Mouse (Mus musculus): ENCODE measurements around the gene Wars.
A peak's percentile ranks its signal among the peaks of the same experiment; 100 is the strongest.

Wars gene

GRCm38 (mm10) chr12:108893715-108894431 is at the start of gene Wars:
Wars (minus strand) TSS chr12:108894174.
- peak; percentile 94 for DNase-seq

- DNase-seq: no peak
Measured at GRCm38 (mm10) chr12:108942203-108942923, 48.4 kb upstream of the Wars start.

DNA sequence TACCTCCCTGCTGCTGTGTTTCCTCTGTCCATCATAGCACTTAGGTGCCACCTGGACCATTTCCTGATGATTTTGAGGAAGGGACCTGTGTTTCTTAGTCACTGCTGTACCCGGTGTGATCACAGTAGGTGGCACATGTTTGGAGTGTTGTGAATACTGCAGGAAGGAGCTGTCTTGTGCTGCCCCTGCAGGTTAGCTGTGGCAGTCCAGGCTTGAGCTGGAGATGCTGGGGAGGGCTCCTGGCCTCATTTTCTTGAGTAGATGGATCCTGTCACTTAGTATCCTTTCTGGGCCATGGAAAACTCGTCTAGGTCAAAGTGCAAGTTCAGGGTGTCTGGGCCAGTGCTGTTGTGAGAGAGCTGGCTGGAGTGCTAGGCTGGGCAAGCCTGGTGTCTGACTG is 47.3 kb upstream of the Wars start:
- DNase-seq: no peak

DNA sequence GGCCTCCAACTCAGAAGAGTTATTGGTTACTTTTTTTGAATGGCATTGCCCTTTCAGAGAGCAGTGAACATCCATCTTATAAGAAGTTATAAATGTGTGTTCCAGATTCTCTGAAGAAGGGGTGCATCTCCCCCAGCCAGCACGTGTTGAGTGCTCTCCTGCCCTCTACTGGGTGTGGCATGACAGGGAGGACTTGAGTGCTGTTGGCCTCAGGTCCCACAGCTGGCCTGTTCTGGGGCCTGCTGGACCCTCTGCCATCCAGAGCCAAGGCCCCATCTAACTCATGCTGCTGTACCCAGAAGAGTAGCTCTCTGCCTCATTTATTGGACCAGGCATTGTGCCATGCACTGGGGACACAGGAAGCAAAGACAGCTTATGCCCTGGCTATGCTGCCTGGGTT is 46.3 kb upstream of the Wars start:
- DNase-seq: no peak

- DNase-seq: no peak
Measured at GRCm38 (mm10) chr12:108939317-108939716, 45.3 kb upstream of the Wars start.

- DNase-seq: no peak
Measured at GRCm38 (mm10) chr12:108938844-108939243, 44.9 kb upstream of the Wars start.

DNA sequence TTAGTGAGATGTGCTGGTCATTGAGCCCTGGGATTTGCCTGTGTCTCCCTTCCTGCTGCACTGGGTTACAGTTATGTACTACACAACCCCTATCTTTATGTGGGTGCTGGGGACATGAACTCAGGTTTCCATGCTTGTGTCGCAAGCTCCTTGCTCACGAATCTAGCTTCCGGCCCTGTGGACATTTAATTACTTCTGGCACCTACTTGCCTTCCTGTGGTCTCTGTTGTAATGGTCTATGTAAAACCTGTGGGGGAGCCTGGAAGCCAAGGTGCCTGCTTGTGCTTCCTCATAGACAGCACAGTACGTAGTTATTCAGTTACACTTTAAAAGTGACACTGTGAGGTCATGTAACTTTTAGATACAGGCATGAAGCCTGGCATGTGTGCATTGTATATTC is 43.5 kb upstream of the Wars start:
- no peak for DNase-seq

DNA sequence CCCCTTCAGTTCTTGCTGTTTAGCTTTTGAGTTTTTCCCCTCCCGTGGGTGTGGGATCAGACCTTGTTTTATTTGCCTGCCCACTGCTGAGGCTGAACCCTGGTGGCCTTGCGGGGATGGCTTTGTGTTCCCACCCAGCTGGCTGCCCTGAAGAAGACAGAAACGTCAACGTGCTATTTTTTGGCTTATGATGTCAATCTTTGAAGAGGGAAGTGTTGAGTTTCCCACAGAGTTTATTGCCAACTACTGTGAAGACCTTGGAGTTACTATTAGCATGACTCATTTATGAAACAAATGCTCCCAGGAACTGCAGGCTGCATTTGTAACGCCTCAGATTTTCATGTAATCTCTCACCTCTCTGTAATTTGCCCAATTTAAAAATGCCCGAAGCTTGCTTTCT is 42.9 kb upstream of the Wars start:
- no peak for DNase-seq

GRCm38 (mm10) chr12:108934231-108934630 is 40.3 kb upstream of the Wars start:
- DNase-seq: no peak

- DNase-seq: no peak
Measured at GRCm38 (mm10) chr12:108932113-108932512, 38.1 kb upstream of the Wars start.

DNA sequence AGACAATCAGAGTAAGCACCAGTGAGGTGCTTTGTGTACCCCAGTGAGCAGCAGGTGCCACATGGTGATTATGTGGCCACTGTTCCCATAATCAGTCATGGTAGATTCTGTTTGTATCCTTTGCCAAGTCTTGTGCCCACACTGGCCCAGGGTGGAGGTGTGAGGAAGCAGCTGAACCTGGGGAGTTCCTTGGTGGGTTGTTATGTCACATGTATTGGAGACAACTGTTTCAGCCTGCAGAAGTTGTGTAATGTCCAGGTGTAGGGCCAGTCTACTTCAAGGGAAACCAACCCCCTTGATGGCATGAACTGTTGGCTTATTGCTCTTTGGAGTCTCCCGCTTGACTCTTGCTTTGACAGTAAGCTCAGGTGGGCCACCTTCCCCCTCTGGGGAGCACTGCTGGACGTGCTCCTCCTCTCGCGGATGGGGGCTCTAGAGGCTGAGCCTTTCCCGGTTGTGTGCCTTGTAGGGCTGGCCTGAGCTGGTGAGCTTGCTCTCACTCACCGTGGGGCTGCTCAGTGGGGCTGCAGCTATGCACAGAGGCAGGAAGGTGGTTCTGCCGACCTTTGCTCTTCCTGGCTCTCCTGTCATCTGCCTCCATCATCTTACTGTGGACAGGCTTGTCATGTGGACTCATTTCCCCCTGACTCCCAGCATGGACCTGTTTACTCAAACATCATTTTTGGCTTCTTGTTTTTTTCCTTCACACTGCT is 37.5 kb upstream of the Wars start:
- no peak for DNase-seq

- no peak for DNase-seq
Measured at GRCm38 (mm10) chr12:108929475-108929874, 35.5 kb upstream of the Wars start.

DNA sequence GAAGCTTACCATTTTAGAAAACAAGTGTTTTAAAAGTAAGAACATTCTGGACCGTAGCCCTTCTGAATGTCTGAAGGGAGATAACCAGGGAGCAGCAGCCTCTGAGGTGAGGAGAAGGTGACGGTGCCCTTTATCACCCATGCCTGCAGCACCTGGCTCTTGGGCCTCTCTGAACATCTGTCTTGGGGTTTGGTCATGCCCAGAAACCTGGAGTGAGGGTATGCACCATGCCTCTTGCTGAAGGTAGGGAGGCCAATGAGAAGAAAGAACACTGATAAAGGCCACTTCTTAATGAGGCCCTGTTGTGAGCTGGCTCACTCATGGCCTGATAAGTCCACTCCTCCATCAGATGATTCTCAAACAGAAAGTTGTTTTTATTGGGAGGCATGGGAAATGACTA is 34.3 kb upstream of the Wars start:
- DNase-seq: no peak

DNA sequence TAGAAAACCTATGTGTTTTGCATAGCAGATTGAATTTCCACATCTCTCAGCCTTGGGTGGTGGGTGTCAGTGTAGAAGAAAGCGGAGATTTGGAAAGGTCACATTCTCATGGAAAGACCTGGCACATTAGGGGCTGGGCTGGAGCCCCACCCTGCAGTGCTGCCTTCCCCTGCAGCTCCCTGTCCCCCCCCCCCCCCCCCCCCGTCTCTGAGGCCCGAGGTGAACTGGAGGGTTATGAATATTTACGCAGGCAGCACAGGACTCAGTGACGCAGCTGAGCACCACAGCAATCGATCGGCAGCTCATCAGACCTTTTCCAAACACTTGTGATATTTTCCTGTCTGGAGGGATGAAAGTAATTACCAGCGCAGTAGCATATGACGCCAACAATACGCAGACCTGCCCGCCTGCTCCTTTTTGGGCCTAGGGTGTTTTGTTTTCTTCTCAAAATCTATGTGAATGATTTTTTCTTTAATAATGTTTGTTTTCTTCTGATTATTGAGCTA is 32.7 kb upstream of the Wars start:
- no peak for DNase-seq

GRCm38 (mm10) chr12:108918753-108919152 is 24.8 kb upstream of the Wars start:
- no peak for DNase-seq

- DNase-seq: no peak
Measured at GRCm38 (mm10) chr12:108917509-108917908, 23.5 kb upstream of the Wars start.

DNA sequence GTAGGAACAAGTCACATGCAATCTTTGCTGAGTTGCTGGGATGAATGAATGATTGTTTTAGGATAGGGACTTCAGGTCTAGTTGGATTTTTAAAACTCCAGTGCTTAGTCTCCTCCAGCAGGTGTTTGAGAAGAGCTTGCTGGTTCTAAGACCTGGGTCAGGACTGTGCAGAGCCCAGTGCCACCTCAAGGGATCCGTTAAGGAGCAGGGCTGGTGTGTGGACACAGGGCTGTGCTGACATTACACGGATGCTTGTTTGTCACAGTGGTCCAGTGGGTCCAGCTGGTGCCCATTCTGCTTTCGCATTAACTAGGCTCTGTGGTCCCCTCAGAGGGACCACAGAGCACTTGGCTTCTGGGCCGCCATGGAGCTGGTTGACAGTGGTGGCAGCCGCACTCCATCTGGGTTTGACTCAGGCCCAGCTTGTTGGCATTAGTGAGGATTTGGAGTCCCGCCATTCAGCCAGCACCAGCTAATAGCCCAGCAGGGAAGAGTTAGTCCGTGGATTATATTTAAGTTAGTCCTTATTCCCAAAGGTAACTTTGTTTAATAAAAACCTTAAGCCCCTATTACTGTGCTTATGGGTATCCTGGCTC is 22.6 kb upstream of the Wars start:
- DNase-seq: peak; percentile 25

DNA sequence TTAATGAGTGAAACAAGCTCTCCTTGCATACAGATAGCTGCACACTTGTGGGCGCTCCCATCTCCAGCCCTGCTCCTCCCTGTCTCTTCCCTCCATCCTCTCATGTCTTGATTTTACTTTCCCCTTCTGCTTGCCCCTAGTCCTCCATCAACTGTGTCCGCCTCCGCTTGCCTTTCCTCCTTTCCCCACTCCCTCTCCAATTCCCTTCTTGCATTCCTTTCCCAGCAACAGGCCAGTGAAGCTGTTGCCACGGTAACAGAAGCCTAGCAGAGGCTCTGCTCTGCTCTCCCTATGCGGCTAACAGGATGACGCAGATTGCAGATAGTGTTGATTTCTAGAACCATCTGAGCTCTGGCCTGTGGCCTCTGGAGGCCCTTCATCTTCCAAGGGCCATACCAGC is 21.9 kb upstream of the Wars start:
- DNase-seq: peak; percentile 41

DNA sequence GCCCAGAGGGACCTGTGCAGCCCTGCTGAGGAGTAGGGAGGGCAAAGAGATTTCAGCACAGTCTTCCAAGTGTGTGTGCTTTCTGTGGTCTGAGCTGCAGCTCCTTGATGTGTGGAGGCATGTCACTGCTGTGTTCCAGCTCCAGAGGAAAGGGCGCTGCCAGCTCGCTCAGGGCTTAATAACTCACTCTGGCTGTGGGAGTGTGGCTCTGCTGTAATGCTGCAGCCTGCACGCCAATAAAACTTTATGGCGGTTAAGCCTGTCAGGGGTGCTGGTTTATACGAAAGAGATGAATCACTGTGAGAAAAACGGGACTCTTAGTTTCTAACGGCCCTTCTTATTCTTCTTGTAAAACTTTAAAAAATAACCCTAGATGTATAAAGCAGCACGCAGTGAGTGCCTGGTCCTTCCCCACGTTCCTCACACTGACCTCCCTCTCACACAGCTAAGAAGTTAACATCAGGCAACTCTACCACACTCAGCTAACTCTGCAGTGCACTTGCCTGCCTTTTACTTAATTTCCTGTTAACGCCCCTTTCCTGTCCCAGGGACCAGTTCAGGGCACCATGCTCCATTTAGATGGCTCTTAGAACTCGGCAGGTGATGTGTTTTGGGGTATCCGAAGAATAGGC is 20.9 kb upstream of the Wars start:
- DNase-seq: no peak

GRCm38 (mm10) chr12:108914198-108914597 is 20.2 kb upstream of the Wars start:
- no peak for DNase-seq

DNA sequence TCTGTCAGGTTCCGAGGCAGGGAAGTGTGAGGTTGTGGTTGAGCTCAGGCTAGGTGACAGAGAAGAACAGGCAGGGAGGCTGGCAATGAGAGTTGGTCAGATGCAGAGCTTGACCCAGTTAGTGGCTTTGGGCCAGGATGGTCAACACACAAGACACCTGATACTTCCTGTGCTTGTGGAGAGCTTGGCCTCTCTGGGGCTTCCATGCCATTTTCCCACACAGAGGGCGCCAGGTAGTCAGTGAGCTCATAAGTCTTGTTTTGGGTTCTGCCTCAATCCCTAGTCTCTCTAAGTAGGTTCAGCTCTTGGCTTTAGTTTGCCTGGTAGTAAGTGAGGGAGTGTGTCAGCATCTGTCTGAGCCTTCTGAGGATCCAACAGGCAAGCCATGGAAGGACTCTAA is 18.5 kb upstream of the Wars start:
- DNase-seq: no peak

GRCm38 (mm10) chr12:108909846-108910433 is 16.0 kb upstream of the Wars start:
- DNase-seq: no peak
